Comparison of ENCODE assay signal across 16 mouse cellular contexts in genomic region chr13:117669303-117669702, GRCm38 (mm10).
DNase-seq lines count a peak whose midpoint lies in the region; ATAC-seq and TF ChIP-seq lines count a peak whose summit lies in the region.
"Had no signal": no experiment of that assay in that cellular context is flagged by ENCODE, and none has a peak within 500 bp of the region (broad histone marks: within the 10 kb centered on the region; RNA-seq: fewer than 3 reads in every experiment).

No protein-coding gene starts in this region.

- no peak overlapping the region for H3K4me3 ChIP-seq in intestine, embryonic 15.5 days (replicated peaks)
- no peak overlapping the region for H3K4me3 ChIP-seq in intestine, postnatal 0 days (ENCODE audit: low read depth, low read length)
- no peak overlapping the region for H3K4me3 ChIP-seq in lung, postnatal 0 days (ENCODE audit: low read depth, low read length)
- no peak overlapping the region for H3K4me3 ChIP-seq in forebrain, postnatal 0 days (ENCODE audit: low read depth, low read length)
- H3K4me3 ChIP-seq: embryonic facial prominence, embryonic 15.5 days; forebrain, embryonic 15.5 days; hindbrain, embryonic 15.5 days; midbrain, embryonic 13.5 days had no signal

- DNase-seq in 3T3-L1 (ENCODE audit: low read depth, low spot score) = peak; percentile 81
- peak; percentile 77 for DNase-seq in NIH3T3 (ENCODE audit: low read depth)
- peak; percentile 57 for DNase-seq in lung, postnatal 0 days (ENCODE audit: low spot score)
- no peak for DNase-seq in forebrain, postnatal 0 days
- DNase-seq in right cerebral cortex, adult 2 months (ENCODE audit: low spot score in 2 of 2) = no peak
- DNase-seq: adrenal gland, adult 8-10 months; gastrocnemius, postnatal 10 days; layer of hippocampus, adult 9-11 months; right cerebral cortex, postnatal 25 days; thymus, adult 2 months had no signal

- no peak overlapping the region for H3K27ac ChIP-seq in intestine, embryonic 15.5 days
- no peak overlapping the region for H3K27ac ChIP-seq in intestine, postnatal 0 days (ENCODE audit: low read depth, low read length)
- no peak overlapping the region for H3K27ac ChIP-seq in lung, postnatal 0 days (ENCODE audit: low read length)
- no peak overlapping the region for H3K27ac ChIP-seq in forebrain, postnatal 0 days (ENCODE audit: low read depth, low read length)
- H3K27ac ChIP-seq: embryonic facial prominence, embryonic 15.5 days; forebrain, embryonic 15.5 days; hindbrain, embryonic 15.5 days; midbrain, embryonic 13.5 days had no signal

- 26% methylated on average over 2 of the region's 2 CpGs for WGBS in intestine, embryonic 15.5 days
- WGBS in intestine, postnatal 0 days = 33% methylated on average over 2 of the region's 2 CpGs
- 15% methylated on average over 2 of the region's 2 CpGs for WGBS in lung, postnatal 0 days
- WGBS in forebrain, postnatal 0 days = 59% methylated on average over 2 of the region's 2 CpGs

- H3K27me3 ChIP-seq in intestine, embryonic 15.5 days (replicated peaks) = no peaks in the 10 kb centered on the region
- H3K27me3 ChIP-seq in intestine, postnatal 0 days (replicated peaks; ENCODE audit: control insufficient read depth, insufficient read depth, low read length) = no peaks in the 10 kb centered on the region
- H3K27me3 ChIP-seq in lung, postnatal 0 days (replicated peaks; ENCODE audit: insufficient read depth, low read length) = no peaks in the 10 kb centered on the region
- no peaks in the 10 kb centered on the region for H3K27me3 ChIP-seq in forebrain, postnatal 0 days (ENCODE audit: insufficient read depth, low read length)
- H3K27me3 ChIP-seq: embryonic facial prominence, embryonic 15.5 days; forebrain, embryonic 15.5 days; hindbrain, embryonic 15.5 days; midbrain, embryonic 13.5 days had no signal

- H3K9ac ChIP-seq in intestine, embryonic 15.5 days = no peak overlapping the region
- no peak overlapping the region for H3K9ac ChIP-seq in intestine, postnatal 0 days (ENCODE audit: low read depth, low read length)
- H3K9ac ChIP-seq in lung, postnatal 0 days (replicated peaks; ENCODE audit: low read depth) = no peak overlapping the region
- no peak overlapping the region for H3K9ac ChIP-seq in forebrain, postnatal 0 days
- H3K9ac ChIP-seq: embryonic facial prominence, embryonic 15.5 days; forebrain, embryonic 15.5 days; hindbrain, embryonic 15.5 days; midbrain, embryonic 13.5 days had no signal

- ATAC-seq in intestine, embryonic 15.5 days = peak; percentile 68; the same call in 1 of the 2 replicates
- ATAC-seq in intestine, postnatal 0 days = no peak
- peak; percentile 49 for ATAC-seq in lung, postnatal 0 days
- ATAC-seq in forebrain, postnatal 0 days = no peak
- ATAC-seq: forebrain, embryonic 15.5 days; midbrain, embryonic 13.5 days had no signal

- no peak for TF ChIP-seq EP300 in lung, postnatal 0 days (IDR thresholded peaks at IDR 0.05)

- H3K4me1 ChIP-seq in intestine, embryonic 15.5 days (replicated peaks) = no peaks in the 10 kb centered on the region
- H3K4me1 ChIP-seq in intestine, postnatal 0 days (replicated peaks; ENCODE audit: control insufficient read depth, insufficient read depth, low read length) = no peaks in the 10 kb centered on the region
- H3K4me1 ChIP-seq in lung, postnatal 0 days (ENCODE audit: insufficient read depth, low read depth, low read length) = no peaks in the 10 kb centered on the region
- H3K4me1 ChIP-seq in forebrain, postnatal 0 days (ENCODE audit: insufficient read depth) = no peaks in the 10 kb centered on the region
- H3K4me1 ChIP-seq: embryonic facial prominence, embryonic 15.5 days; forebrain, embryonic 15.5 days; hindbrain, embryonic 15.5 days; midbrain, embryonic 13.5 days had no signal

- H3K36me3 ChIP-seq in intestine, embryonic 15.5 days = no peaks in the 10 kb centered on the region
- no peaks in the 10 kb centered on the region for H3K36me3 ChIP-seq in intestine, postnatal 0 days (ENCODE audit: control insufficient read depth, insufficient read depth)
- no peaks in the 10 kb centered on the region for H3K36me3 ChIP-seq in lung, postnatal 0 days (ENCODE audit: insufficient read depth, low read length)
- H3K36me3 ChIP-seq in forebrain, postnatal 0 days (ENCODE audit: insufficient read depth) = no peaks in the 10 kb centered on the region
- H3K36me3 ChIP-seq: embryonic facial prominence, embryonic 15.5 days; forebrain, embryonic 15.5 days; hindbrain, embryonic 15.5 days; midbrain, embryonic 13.5 days had no signal

- no peak overlapping the region for H3K4me2 ChIP-seq in intestine, embryonic 15.5 days (replicated peaks)
- no peak overlapping the region for H3K4me2 ChIP-seq in intestine, postnatal 0 days (replicated peaks; ENCODE audit: low read depth)
- H3K4me2 ChIP-seq in lung, postnatal 0 days (replicated peaks; ENCODE audit: low read depth, low read length) = no peak overlapping the region
- no peak overlapping the region for H3K4me2 ChIP-seq in forebrain, postnatal 0 days (ENCODE audit: low read depth)
- H3K4me2 ChIP-seq: embryonic facial prominence, embryonic 15.5 days; forebrain, embryonic 15.5 days; hindbrain, embryonic 15.5 days; midbrain, embryonic 13.5 days had no signal

- no peaks in the 10 kb centered on the region for H3K9me3 ChIP-seq in intestine, embryonic 15.5 days
- no peaks in the 10 kb centered on the region for H3K9me3 ChIP-seq in intestine, postnatal 0 days (ENCODE audit: control insufficient read depth)
- H3K9me3 ChIP-seq in lung, postnatal 0 days (ENCODE audit: low read length) = no peaks in the 10 kb centered on the region
- no peaks in the 10 kb centered on the region for H3K9me3 ChIP-seq in forebrain, postnatal 0 days (ENCODE audit: low read length)
- H3K9me3 ChIP-seq: embryonic facial prominence, embryonic 15.5 days; forebrain, embryonic 15.5 days; hindbrain, embryonic 15.5 days; midbrain, embryonic 13.5 days had no signal

- TF ChIP-seq CTCF in intestine, postnatal 0 days (IDR thresholded peaks at IDR 0.05; ENCODE audit: low read depth) = no peak
- TF ChIP-seq CTCF in lung, postnatal 0 days (IDR thresholded peaks at IDR 0.05) = no peak
- no peak for TF ChIP-seq CTCF in forebrain, postnatal 0 days (IDR thresholded peaks at IDR 0.05; ENCODE audit: low read depth)

Comparison
In these comparisons a context has a peak if more than half of its experiments do, and no peak if none do; other contexts are left out.
1. ATAC-seq: peak in intestine, embryonic 15.5 days (single experiment) and lung, postnatal 0 days (single experiment); none in intestine, postnatal 0 days (single experiment) and forebrain, postnatal 0 days (single experiment).
2. DNase-seq: peak in 3T3-L1 (single experiment), NIH3T3 (single experiment) and lung, postnatal 0 days (single experiment); none in forebrain, postnatal 0 days (single experiment) and right cerebral cortex, adult 2 months (0 of 2).